Mouse (Mus musculus) midbrain, postnatal 0 days (tissue): Measurements from ENCODE around the gene B3galt6. TPM values are rescaled to one million over a fixed set of nuclear protein-coding genes. Genes with fewer than 3 reads are reported as not detected.
A peak's percentile ranks its signal among the peaks of the same experiment; 100 is the strongest.

Experiments used
- ATAC-seq: fragments of 200-750 bp; cut with Nextera tagmentation; 2 replicates; pipeline ENCODE4 v1.8.0; 2017; ENCODE audit warnings: moderate number of reproducible peaks, mild to moderate bottlenecking, moderate TSS enrichment, moderate library complexity; ENCODE audit not compliant: low FRiP score
- DNase-seq: peaks from one replicate; pipeline ENCODE4 v3.0.0-alpha.2; 2015; ENCODE audit warnings: low spot score
- H3K27ac ChIP-seq: fragments of 300-500 bp; sonication (generic); 2 replicates; pipeline ENCODE4 v1.5.1; 2014; ENCODE audit warnings: low read depth, mild to moderate bottlenecking, low read length, mixed read lengths
- H3K27me3 ChIP-seq: fragments of 300-500 bp; sonication (generic); 2 replicates; pipeline ENCODE4 v1.6.1; 2014; ENCODE audit warnings: low read length, control low read depth, mixed read lengths; ENCODE audit not compliant: insufficient read depth
- H3K36me3 ChIP-seq: fragments of 300-500 bp; sonication (generic); 2 replicates; pipeline ENCODE4 v1.6.1; 2014; ENCODE audit warnings: low read length, control low read depth, mixed read lengths; ENCODE audit not compliant: insufficient read depth
- H3K4me1 ChIP-seq: fragments of 300-500 bp; sonication (generic); 2 replicates; pipeline ENCODE4 v1.6.1; 2014; ENCODE audit warnings: mild to moderate bottlenecking, control low read depth, antibody characterized with exemption, low read length, mixed read lengths; ENCODE audit not compliant: insufficient read depth
- H3K4me2 ChIP-seq: fragments of 300-500 bp; sonication (generic); 2 replicates; pipeline ENCODE4 v1.6.1; 2014; ENCODE audit warnings: low read depth, mild to moderate bottlenecking, low read length, mixed read lengths; ENCODE audit not compliant: poor library complexity, severe bottlenecking
- H3K4me3 ChIP-seq: fragments of 300-500 bp; sonication (generic); 2 replicates; pipeline ENCODE4 v1.5.1; 2014; ENCODE audit warnings: low read depth, mild to moderate bottlenecking, low read length, moderate library complexity
- H3K9ac ChIP-seq: fragments of 300-500 bp; sonication (generic); replicated peaks from 2 replicates; pipeline ENCODE4 v1.6.1; 2014; ENCODE audit warnings: mild to moderate bottlenecking, low read length, moderate library complexity, mixed read lengths; ENCODE audit not compliant: poor library complexity, severe bottlenecking
- H3K9me3 ChIP-seq: fragments of 300-500 bp; sonication (generic); 2 replicates; pipeline ENCODE4 v1.6.1; 2016; ENCODE audit warnings: low read length, control low read depth
- CTCF ChIP-seq: IDR thresholded peaks from 2 replicates; pipeline ENCODE4 v1.5.1; 2016; ENCODE audit warnings: antibody characterized with exemption, mild to moderate bottlenecking
- WGBS: fragments of 180-500 bp; shearing (Covaris S2); extraction: QIAGEN DNeasy Blood & Tissue Kit; methylation state at CpG from one replicate; pipeline ENCODE4 v1.1.7; 2014; 5-methylcytosine and 5-hydroxymethylcytosine counted together
- polyA plus RNA-seq: library from polyadenylated mRNA; unstranded; fragments of >200 nt; fragmentation: Nextera tagmentation; extraction: Ambion mirVana; gene quantifications from 2 replicates; pipeline ENCODE4 v1.2.1, GENCODE M21; 2015
- total RNA-seq: library from RNA; depleted of rRNA; stranded (reverse); fragments of >200 nt; gene quantifications from 2 replicates; pipeline ENCODE4 v1.2.3, GENCODE M21; 2014

The B3galt6 gene
- total and polyA plus RNA-seq, 2 experiments from 2014 or later: 31.1 to 57.2 TPM

DNA sequence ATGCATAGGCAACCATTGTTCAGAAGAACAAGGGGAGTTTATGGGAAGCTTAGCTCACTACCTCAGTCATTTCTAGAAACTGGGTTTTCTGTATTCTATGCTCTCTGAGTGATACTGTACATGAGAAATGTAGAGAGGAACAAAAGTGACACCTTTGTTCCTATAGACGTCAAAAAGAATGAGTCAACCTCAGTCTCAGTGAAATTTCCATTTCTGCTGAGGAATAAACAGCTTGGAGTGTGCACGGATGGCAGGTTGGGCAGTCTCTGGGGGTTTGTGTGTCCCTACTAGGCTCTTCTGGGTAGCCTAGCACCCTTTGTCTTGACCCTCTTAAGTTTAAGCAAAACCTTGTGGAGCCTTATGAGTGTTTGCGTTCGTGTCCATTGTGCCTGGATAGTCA lies 15.9 kb upstream of the B3galt6 start:
- WGBS: 94% methylated on average over 4 of the region's 4 CpGs

DNA sequence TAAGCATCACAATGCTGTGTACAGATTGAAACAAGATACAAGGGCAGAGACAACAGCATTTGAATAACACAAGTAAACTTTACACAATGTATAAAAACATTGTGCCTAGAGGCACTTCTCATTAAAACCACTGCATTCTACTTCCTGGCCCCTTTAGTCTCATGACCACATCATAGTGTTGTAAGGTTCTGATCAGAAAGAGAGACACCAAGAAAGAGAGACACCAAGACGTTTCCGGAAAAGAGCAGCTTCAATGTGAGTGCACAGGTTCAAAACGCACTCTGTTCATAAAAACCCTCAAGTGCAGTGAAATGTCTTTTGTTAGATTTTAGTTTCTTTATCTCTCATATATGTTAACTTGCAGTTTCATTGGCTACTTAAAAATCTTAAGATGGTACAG lies 11.7 kb upstream of the B3galt6 start:
- Histone ChIP-seq H3K36me3 (peaks cover 61% of the 10 kb centered on the region), H3K27me3 (no peaks in the 10 kb centered on the region), H3K27ac (no peak overlapping the region), H3K9me3 (no peaks in the 10 kb centered on the region), H3K4me3 (no peak overlapping the region), H3K9ac (no peak overlapping the region), H3K4me2 (no peak overlapping the region), H3K4me1 (no peaks in the 10 kb centered on the region)
- DNase-seq (no peak), ATAC-seq (no peak)
- WGBS: 94% methylated on average over 3 of the region's 3 CpGs
- no peak for TF ChIP-seq CTCF

More for the DNA sequence above, 15.9 kb upstream of the B3galt6 start:
- ATAC-seq: no peak
- Histone ChIP-seq H3K9me3 (no peaks in the 10 kb centered on the region), H3K4me3 (no peak overlapping the region), H3K4me2 (no peak overlapping the region), H3K27me3 (no peaks in the 10 kb centered on the region), H3K27ac (no peak overlapping the region), H3K4me1 (no peaks in the 10 kb centered on the region), H3K36me3 (peaks cover 57% of the 10 kb centered on the region), H3K9ac (no peak overlapping the region)
- no peak for TF ChIP-seq CTCF
- no peak for DNase-seq

DNA sequence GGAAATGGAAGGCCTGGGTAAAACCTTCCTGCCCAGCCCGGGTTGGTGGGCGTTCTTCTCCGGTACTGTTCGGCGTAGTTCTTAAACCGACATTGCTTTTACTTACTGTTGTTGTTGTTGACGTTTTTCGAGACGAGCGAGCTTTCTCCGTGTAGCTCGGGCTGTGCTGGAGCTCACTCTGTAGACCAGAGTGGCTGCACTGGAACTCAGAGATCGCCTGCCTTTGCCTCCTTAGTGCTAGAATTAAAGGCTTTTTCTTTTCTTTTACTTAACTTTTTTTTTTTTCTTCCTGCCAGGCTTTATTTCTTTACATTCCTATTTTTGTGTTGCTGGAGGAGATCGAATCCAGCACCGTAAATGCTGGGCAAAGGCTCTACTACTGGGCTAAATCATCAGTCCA lies 1.2 kb upstream of the B3galt6 start:
- Histone ChIP-seq H3K27me3 (no peaks in the 10 kb centered on the region), H3K4me3 (peak overlapping the region; percentile 73), H3K27ac (peak overlapping the region; percentile 89), H3K9me3 (no peaks in the 10 kb centered on the region), H3K36me3 (peaks cover 21% of the 10 kb centered on the region; the same call in 1 of the 2 replicates), H3K9ac (peak overlapping the region; percentile 77), H3K4me1 (peaks cover 7% of the 10 kb centered on the region), H3K4me2 (peak overlapping the region; percentile 58)
- WGBS: 4% methylated on average over 15 of the region's 15 CpGs
- TF ChIP-seq CTCF: no peak
- no peak for DNase-seq
- ATAC-seq: no peak

DNA sequence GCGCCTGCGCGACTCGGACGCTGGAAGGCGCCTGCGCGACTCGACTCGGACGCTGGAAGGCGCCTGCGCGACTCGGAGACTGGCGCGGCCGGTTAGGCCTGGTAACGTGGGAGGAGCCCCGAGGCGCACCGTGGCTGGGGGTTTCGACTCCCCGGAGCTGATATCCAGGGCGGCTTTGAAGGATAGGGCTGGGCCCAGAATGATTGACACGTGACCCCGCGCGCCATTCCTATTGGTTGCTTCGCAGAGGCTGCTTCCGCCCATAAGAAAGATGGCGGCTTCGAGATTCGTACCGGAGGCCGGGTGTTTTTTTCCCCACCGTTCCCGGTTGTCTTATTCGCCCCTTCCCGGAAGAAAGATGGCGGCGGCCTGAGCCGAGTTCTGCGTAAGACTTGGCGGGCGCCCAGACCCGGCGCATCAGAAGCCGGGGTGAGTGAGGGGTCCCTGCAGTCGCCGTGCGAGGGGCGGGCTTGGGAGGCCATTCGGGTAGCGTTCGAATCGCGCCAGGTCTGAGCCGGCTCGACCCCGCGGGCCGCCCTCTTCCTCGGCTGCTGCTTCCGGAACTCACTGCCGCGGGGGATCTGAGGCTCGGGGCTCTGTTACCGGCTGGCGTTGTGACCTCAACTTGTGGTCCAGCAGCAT lies 578 bp upstream of the B3galt6 start:
- Histone ChIP-seq H3K27me3 (no peaks in the 10 kb centered on the region), H3K9me3 (no peaks in the 10 kb centered on the region), H3K27ac (peak overlapping the region; percentile 89), H3K9ac (peak overlapping the region; percentile 77), H3K4me3 (peak overlapping the region; percentile 73), H3K4me2 (peak overlapping the region; percentile 58), H3K36me3 (peaks cover 18% of the 10 kb centered on the region; the same call in 1 of the 2 replicates), H3K4me1 (peaks cover 7% of the 10 kb centered on the region)
- TF ChIP-seq CTCF: peak; percentile 29; the same call in 1 of the 2 replicates
- DNase-seq: peak; percentile 97
- under 1% methylated on average over 63 of the region's 70 CpGs for WGBS
- ATAC-seq: peak; percentile 87

DNA sequence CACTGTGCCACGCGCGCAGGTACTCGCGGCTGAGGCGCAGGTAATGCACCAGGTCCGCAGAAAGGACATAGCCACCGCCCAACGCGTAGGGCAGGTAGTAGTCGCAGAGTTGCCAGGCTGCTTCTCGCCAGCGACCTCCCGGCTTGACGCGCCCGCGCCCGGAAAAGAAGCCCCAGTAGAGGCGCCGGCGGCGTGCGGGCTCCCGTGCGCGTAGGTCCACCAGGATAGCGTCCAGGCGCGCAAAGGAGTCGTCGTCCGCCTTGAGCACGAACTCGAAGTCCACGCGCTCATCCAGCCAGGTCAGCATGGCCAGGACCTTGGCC lies 580 bp downstream of the B3galt6 start:
- no peak for TF ChIP-seq CTCF
- WGBS: 26% methylated on average over 33 of the region's 37 CpGs
- DNase-seq (no peak), ATAC-seq (peak; percentile 14)
- H3K9ac ChIP-seq: peak overlapping the region; percentile 72
- peak overlapping the region; percentile 95 for H3K4me2 ChIP-seq
- H3K4me1 ChIP-seq: peaks cover 7% of the 10 kb centered on the region
- H3K4me3 ChIP-seq: peak overlapping the region; percentile 73
- H3K27me3 ChIP-seq: no peaks in the 10 kb centered on the region
- H3K27ac ChIP-seq: peak overlapping the region; percentile 94
- 0 out of 2 replicates have a peak, but pooled peaks cover 7% of the 10 kb centered on the region for H3K36me3 ChIP-seq
- no peaks in the 10 kb centered on the region for H3K9me3 ChIP-seq

DNA sequence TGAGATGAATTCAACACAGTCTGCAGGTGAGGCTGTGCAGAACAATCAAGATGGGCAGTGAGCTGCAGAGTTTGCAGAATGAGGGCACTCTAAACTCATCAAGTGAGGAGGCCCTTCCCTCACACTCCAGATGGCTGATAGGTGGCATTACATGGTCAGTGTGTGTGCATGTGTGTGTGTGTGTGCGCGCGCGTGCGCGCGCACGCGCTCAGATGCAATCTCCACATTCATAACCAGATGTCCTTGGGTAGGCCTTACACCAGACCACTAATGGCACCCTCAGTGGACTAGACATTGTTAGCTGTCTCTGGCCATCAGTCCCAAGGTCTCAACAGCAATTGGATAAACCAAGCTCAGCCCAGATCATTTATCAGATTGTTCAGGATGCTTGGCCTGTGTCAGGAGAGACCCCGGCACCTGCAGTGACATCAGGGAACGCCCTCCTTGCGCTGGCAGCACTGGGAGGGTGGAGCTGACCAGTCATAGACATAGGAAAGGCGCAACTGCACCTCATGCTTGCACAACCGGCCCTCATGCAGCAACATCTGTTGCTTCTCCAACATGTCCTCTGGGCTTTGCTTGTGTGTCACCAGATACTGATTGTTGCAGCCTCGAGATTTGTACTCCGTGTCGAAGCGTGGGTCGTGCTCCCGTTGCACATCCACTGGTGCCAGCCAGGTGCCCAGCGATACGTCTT lies 1.1 kb downstream of the B3galt6 start:
- Histone ChIP-seq H3K9me3 (no peaks in the 10 kb centered on the region), H3K4me2 (peak overlapping the region; percentile 95), H3K4me1 (peaks cover 7% of the 10 kb centered on the region), H3K27me3 (no peaks in the 10 kb centered on the region), H3K27ac (peak overlapping the region; percentile 94), H3K36me3 (0 out of 2 replicates have a peak, but pooled peaks cover 3% of the 10 kb centered on the region), H3K4me3 (peak overlapping the region; percentile 73), H3K9ac (peak overlapping the region; percentile 72)
- ATAC-seq (peak; percentile 0; the same call in 1 of the 2 replicates), DNase-seq (no peak)
- 86% methylated on average over 22 of the region's 22 CpGs for WGBS
- TF ChIP-seq CTCF: no peak
